In the genomic region with DNA sequence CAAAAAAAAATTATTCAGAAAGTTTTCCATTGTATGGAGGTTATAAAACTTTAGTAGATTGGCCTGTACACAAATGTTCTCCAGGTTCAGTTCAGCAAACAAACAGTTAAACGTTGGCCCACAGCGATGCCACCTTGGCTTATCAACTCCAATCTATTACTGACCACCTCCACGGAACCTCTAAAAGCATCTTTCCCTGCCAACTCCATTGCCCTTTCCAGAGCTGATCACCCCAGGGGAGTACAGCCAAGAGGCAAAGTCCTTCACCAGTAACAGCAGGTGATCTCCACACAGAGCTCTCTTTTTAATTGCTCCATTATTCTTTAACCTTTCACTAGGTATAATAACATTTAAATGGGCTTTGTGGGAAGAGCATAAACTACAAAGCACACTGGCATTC, we compare ENCODE assay signal across 14 mouse cellular contexts.
DNase-seq lines count a peak whose midpoint lies in the region.
"Had no signal": no experiment of that assay in that cellular context is flagged by ENCODE, and none has a peak within 500 bp of the region (broad histone marks: within the 10 kb centered on the region; RNA-seq: fewer than 3 reads in every experiment).

No protein-coding gene starts in this region.

- DNase-seq in kidney, adult 11 months: peak; percentile 19
- no peak for DNase-seq in kidney, postnatal 10 days
- DNase-seq in kidney, adult 8-10 months: peak; percentile 27 to 44
- no peak for DNase-seq in kidney, postnatal 4 days
- peak; percentile 17 for DNase-seq in kidney, postnatal 14 days
- DNase-seq in large intestine, adult 2 months (ENCODE audit: low read depth, low spot score): peak; percentile 13
- DNase-seq in right cerebral cortex, postnatal 25 days: no peak
- DNase-seq: adrenal gland, adult 8-10 months; adrenal gland, postnatal 25 days; cerebellum, adult 11-12 months; cerebellum, adult 8-10 months; cerebellum, postnatal 10 days; cerebellum, postnatal 36 days; gastrocnemius, postnatal 10 days had no signal

- WGBS in large intestine, adult 2 months: 23% methylated on average over 3 of the region's 3 CpGs

Comparison
In these comparisons a context has a peak if more than half of its experiments do, and no peak if none do; other contexts are left out.
1. DNase-seq: peak in kidney, adult 11 months (single experiment), kidney, adult 8-10 months (2 of 2), kidney, postnatal 14 days (single experiment) and large intestine, adult 2 months (single experiment); none in kidney, postnatal 10 days (single experiment), kidney, postnatal 4 days (0 of 2) and right cerebral cortex, postnatal 25 days (single experiment).